Mouse (Mus musculus): ENCODE measurements around the gene Cfap97d1.
"Not testable (repeated sequence)": the region's sequence is repeated elsewhere in the genome, so short reads cannot be mapped to it uniquely, and the experiment has no call there.

The Cfap97d1 gene

GRCm38 (mm10) chr11:101972651-101973050 lies 11.4 kb upstream of the Cfap97d1 start:
- no peak for DNase-seq (ENCODE audit: low read depth in 1 of 2, low spot score in 2 of 2)

DNA sequence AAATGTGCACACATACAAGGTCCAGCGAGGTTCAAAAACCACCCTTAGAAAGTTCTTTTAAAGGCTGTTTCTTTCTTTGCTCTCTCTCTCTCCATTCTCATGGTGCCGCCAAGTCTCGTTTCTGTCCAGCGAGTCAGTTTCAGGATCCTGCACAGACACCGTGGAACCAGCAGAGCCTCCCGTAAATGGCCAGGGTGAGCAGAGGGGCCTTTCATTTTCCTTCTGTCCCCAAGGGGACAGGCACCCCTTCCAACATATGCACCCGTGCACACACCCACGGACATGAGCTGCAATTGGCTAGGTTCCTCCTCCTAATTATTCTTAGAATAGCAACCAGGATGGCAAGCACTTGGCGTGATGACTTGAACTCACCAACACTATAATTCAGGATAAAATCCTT lies 10.6 kb upstream of the Cfap97d1 start:
- DNase-seq (ENCODE audit: low read depth in 1 of 2, low spot score in 2 of 2): no peak

DNA sequence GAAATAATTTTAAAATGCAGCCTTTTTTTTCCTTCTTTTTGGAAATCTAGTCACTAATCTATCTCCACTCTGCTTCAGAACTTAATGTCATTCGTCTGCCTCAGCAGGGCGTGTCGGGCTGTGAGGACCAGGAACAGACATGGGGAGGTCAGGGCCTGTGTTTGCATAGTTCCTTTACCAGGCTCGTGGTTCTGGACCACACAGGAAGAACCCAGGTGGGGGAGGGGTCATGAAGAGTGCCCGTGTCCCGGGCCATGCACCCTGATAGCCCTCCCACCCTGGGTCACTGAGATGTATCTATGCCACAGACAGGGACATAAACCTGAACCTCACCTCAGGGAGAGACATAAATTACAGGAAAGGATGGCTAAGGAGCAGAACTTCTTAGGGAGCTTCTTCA lies 9.9 kb upstream of the Cfap97d1 start:
- no peak for DNase-seq (ENCODE audit: low read depth in 1 of 2, low spot score in 2 of 2)

GRCm38 (mm10) chr11:101974923-101975322 lies 9.2 kb upstream of the Cfap97d1 start:
- no peak for DNase-seq (ENCODE audit: low read depth in 1 of 2, low spot score in 2 of 2)

DNA sequence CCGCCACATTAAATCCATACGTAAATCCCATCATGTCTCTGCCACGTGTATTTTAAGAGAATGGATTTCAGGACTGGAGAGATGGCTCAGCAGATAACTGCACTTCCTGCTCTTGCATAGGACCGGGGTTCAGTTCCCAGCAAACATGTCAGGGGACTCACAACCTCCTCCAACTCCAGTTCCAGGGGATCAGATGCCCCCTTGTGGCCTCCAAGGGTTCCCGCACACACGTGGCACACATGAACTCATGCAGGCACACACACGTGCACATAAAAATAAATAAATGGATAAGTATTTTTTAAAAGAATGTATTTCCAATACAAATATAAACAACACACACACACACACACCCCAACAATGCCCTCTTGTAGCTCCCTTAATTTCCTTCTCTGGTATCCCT lies 7.1 kb upstream of the Cfap97d1 start:
- no peak for DNase-seq (ENCODE audit: low read depth in 1 of 2, low spot score in 2 of 2)

GRCm38 (mm10) chr11:101979140-101979539 lies 4.9 kb upstream of the Cfap97d1 start:
- no peak for DNase-seq (ENCODE audit: low read depth in 1 of 2, low spot score in 2 of 2)

GRCm38 (mm10) chr11:101980603-101981157 lies 3.4 kb upstream of the Cfap97d1 start:
- DNase-seq (ENCODE audit: low read depth in 1 of 2, low spot score in 2 of 2): no peak

DNA sequence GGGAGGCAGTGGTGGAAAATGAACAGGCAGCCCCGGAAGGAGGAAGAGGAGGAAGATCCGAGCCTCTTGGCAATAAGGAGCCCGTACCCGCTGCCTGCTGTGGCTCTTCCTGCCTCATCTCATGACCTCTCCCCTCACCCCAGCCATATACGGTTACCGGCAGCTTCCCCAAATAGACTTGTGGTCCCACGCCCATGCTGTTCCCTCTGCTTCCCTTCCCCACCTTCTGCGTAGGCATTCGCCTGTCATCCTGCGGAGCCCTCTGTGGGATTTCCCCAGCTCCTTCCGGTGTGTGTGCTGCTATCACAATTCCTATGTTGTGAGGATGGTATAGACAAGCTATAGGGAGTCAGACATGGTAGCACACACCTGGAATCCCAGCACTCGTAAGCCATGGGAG lies 2.2 kb upstream of the Cfap97d1 start:
- peak; percentile 68 to 77 for DNase-seq (ENCODE audit: low read depth in 1 of 2, low spot score in 2 of 2)

- DNase-seq (ENCODE audit: low read depth in 1 of 2, low spot score in 2 of 2): no peak
Observed at GRCm38 (mm10) chr11:101982981-101983411, 1.1 kb upstream of the Cfap97d1 start.

DNA sequence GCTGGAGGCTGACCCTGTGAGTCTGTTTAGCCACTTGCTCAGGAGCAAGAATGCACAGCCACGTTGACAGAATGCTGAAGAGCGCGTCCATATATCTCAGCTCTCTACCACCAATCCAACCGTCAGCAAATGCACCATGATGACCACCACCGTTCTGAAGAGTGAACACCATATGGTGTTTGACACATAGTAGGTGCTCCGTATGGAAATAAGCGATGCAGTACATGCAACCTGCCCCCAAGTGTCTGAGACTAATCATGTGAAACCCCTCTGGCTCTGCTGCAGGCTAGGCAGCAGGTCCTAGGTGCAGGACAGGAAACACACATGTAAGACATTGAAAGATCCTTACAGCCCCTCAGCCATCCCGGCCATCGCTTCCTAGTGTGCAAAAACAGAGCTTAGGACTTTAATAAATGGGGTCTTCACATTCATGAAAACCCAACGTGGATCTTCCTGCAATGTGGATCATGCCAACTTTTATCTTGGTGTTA lies 603 bp upstream of the Cfap97d1 start:
- no peak for DNase-seq (ENCODE audit: low read depth in 1 of 2, low spot score in 2 of 2)

DNA sequence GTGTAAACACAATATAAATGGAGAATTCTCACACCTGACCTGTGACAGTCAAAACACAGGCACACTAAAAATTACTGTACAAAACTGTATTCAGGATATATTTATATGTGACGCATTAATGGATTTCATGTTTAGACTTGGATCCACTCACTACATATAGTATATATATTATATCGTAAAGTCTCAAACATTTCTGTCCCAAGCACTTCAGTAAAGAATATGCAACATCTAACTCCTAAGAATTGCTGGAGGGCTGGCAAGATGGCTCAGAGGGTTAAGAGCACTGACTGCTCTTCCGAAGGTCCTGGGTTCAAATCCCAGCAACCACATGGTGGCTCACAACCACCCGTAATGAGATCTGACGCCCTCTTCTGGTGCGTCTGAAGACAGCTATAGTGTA lies 1.4 kb downstream of the Cfap97d1 start:
- DNase-seq (ENCODE audit: low read depth in 1 of 2, low spot score in 2 of 2): not testable (repeated sequence)

- peak in 1 of 2 experiments; percentile 69 for DNase-seq (ENCODE audit: low read depth in 1 of 2, low spot score in 2 of 2)
Observed at GRCm38 (mm10) chr11:101985990-101986389, 1.9 kb downstream of the Cfap97d1 start.

GRCm38 (mm10) chr11:101986913-101987312 lies 2.8 kb downstream of the Cfap97d1 start, which contains the start of gene Dusp3:
Gene Dusp3 (minus strand): TSS chr11:101987013.
- no peak for DNase-seq (ENCODE audit: low read depth in 1 of 2, low spot score in 2 of 2)

DNA sequence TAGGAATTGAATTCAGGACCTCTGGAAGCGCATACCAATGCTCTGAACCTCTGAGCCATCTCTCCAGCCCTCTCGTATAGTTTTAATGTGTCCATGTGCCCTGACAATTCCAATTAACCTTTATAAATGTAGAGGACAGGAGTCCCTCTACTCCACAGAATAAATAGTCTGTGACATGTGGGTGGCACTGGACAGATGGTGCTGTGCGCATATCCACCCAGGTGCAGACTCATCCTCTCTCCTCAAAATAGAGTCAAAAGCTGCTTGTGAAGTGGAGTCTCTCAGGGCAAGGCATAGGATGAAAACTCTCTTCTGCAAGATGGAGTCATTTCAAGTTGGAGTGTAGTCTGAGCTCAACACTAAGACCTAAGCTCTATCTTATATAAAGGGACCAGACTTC lies 6.2 kb downstream of the Cfap97d1 start:
- DNase-seq (ENCODE audit: low read depth in 1 of 2, low spot score in 2 of 2): no peak

- no peak for DNase-seq (ENCODE audit: low read depth in 1 of 2, low spot score in 2 of 2)
Observed at GRCm38 (mm10) chr11:101991813-101992212, 7.7 kb downstream of the Cfap97d1 start.

DNA sequence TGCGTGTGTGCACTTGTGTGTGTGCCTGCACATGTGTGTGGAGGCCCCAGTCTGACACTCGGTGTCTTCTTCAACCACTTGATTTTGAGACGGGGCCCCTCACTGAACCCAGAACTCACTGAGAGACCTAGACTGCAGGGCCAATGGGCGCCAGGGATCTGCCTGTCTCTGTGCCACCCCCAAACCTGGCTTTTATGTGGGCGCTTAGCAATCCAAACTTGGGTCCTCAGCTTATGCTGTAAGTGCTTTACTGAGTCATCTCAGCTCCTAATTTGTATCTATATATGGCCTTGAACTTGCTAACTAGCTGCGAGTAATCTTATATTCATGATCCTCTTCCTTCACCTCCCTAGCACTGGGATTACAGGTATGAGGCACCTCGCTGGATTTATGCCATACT lies 8.3 kb downstream of the Cfap97d1 start:
- DNase-seq (ENCODE audit: low read depth in 1 of 2, low spot score in 2 of 2): no peak

- no peak for DNase-seq (ENCODE audit: low read depth in 1 of 2, low spot score in 2 of 2)
Observed at GRCm38 (mm10) chr11:101994100-101994499, 10.0 kb downstream of the Cfap97d1 start.

GRCm38 (mm10) chr11:101995938-101996337 lies 11.9 kb downstream of the Cfap97d1 start:
- no peak for DNase-seq (ENCODE audit: low read depth in 1 of 2, low spot score in 2 of 2)

DNA sequence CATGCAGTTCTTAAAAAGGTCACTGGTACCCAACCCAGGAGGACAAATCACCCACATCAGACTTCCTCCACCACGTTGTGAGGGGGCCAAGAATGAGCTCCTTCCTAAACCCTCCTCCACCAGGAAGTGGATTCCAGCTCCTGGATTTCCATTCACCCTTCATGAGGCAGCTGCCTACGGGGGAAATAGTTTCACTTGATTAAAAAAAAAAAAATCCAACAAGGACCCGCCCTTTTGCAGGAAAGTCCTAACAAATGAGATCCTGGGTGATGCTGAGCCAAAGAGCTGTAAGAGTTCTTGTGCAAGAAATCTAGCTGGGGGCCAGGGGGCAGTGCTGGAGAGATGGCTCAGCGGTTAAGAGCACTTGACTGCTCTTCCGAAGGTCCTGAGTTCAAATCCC lies 14.2 kb downstream of the Cfap97d1 start:
- DNase-seq (ENCODE audit: low read depth in 1 of 2, low spot score in 2 of 2): no peak

- no peak for DNase-seq (ENCODE audit: low read depth in 1 of 2, low spot score in 2 of 2)
Observed at GRCm38 (mm10) chr11:101999466-101999865, 15.4 kb downstream of the Cfap97d1 start.

DNA sequence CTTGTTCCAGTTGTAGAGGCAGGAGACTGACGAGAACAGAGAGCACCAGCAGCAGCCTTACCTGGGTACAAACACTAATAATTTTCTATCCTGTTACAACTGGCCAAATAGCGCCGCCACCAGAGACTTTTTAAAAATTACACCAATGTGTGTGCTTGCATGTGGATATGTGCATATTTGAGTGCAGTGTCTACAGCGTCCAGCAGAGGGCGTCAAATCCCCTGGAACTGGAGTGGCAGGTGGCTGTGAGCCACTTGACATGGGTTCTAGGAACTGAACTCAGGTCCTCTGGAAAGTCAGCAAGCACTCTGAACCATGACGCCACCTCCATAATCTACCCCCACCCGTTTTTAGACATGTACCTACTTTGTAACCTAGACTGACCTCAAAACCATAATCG lies 20.2 kb downstream of the Cfap97d1 start:
- DNase-seq (ENCODE audit: low read depth in 1 of 2, low spot score in 2 of 2): no peak

- no peak for DNase-seq (ENCODE audit: low read depth in 1 of 2, low spot score in 2 of 2)
Observed at GRCm38 (mm10) chr11:102006271-102006670, 22.2 kb downstream of the Cfap97d1 start.

DNA sequence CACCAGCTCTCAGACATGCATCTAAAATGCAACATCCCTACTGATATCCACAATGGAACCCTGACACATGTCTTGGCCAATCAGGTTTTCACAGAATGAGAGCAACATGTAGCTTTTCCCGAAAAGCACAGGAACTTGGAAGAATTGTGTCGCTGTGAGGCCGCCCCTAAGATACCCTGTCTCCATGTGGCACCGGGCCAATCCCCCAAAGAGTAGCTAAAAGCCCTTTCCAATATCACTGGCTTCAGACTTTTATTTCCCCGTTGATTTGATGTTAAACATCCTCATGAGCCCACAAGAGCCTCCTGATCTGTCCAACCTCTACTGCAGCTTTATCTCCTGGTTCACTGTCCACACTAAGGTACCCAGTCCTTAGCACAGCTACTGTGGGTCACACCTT lies 22.6 kb downstream of the Cfap97d1 start:
- DNase-seq (ENCODE audit: low read depth in 1 of 2, low spot score in 2 of 2): no peak
